Mouse (Mus musculus) Patski (cell line): Measurements from ENCODE around the gene Slc6a12. TPM values are rescaled to one million over a fixed set of nuclear protein-coding genes. Genes with fewer than 3 reads are reported as not detected.

ENCODE experiments used
- ATAC-seq: fragments of 100-300 bp; one replicate; pipeline ENCODE4 v1.8.0; 2021
- CTCF ChIA-PET: fragments of 350-600 bp; sonication (Branson Sonifier 250); formaldehyde crosslinking; loops from one replicate; lab custom pipeline; 2022; ENCODE audit warnings: inconsistent platforms; lab: Charles Lee
- POLR2A ChIA-PET: fragments of 350-600 bp; sonication (Branson Sonifier 250); formaldehyde crosslinking; loops from one replicate; lab custom pipeline; 2022; ENCODE audit warnings: antibody characterized with exemption, inconsistent platforms; lab: Charles Lee
- DNase-seq: peaks from one replicate; pipeline ENCODE4 v3.0.0-alpha.2; 2011; ENCODE audit warnings: low read depth, low spot score
- H3K27me3 ChIP-seq: fragments of 371-371 bp; one replicate; pipeline ENCODE4 v1.5.1; 2021
- CTCF ChIP-seq: fragments of 100-300 bp; IDR thresholded peaks from one replicate; pipeline ENCODE4 v1.5.1; 2021
- in situ Hi-C: fragments of 300-500 bp; cut with MboI; formaldehyde crosslinking; loops from 3 replicates; pipeline ENCODE4 v1.11.1; 2018; ENCODE audit warnings: low pct_unique_long_range_greater_than_20kb, mixed read lengths
- polyA plus RNA-seq: library from polyadenylated mRNA; unstranded; gene quantifications from one replicate; pipeline ENCODE4 v1.2.3, GENCODE M21; 2021

The Slc6a12 gene
- polyA plus RNA-seq, 1 experiment from 2014 or later: 0.23 TPM

- in situ Hi-C loops: no loop called here
- DNase-seq: no peak
- CTCF ChIA-PET: no interaction called here
- no peak for TF ChIP-seq CTCF
- H3K27me3 ChIP-seq: peaks cover 3% of the 10 kb centered on the region
- ATAC-seq: no peak
- POLR2A ChIA-PET: no interaction called here
Measured at GRCm38 (mm10) chr6:121407571-121408011, 64.7 kb downstream of the Slc6a12 start.

GRCm38 (mm10) chr6:121412558-121413297, 69.9 kb downstream of the Slc6a12 start:
- ATAC-seq: no peak
- CTCF ChIA-PET: interaction anchor here (1.1 kb wide), 1 partner anchor 13 kb away, joined by 3 read pairs; no protein-coding TSS in a partner anchor

More at GRCm38 (mm10) chr6:121412558-121413297, 69.9 kb downstream of the Slc6a12 start:
- no peak for DNase-seq
- TF ChIP-seq CTCF: no peak
- peaks cover 14% of the 10 kb centered on the region for H3K27me3 ChIP-seq
- in situ Hi-C loops: no loop called here
- POLR2A ChIA-PET: no interaction called here

Other genes with a start within 250 kb of the Slc6a12 start
- 47.3 TPM for gene Mical3, start 212.1 kb upstream of the Slc6a12 start, polyA plus RNA-seq
- gene Pex26, start 159.4 kb upstream of the Slc6a12 start, polyA plus RNA-seq: 22.1 TPM
- gene Tuba8, start 132.4 kb upstream of the Slc6a12 start, polyA plus RNA-seq: 0.04 TPM
- gene Usp18, start 97.2 kb upstream of the Slc6a12 start, polyA plus RNA-seq: 1.0 TPM
- not detected for gene Slc6a13, start 42.8 kb upstream of the Slc6a12 start, polyA plus RNA-seq
- gene Iqsec3, start 130.6 kb downstream of the Slc6a12 start, polyA plus RNA-seq: 0.03 TPM